Mouse (Mus musculus) frontal cortex, postnatal 25 days (tissue): ENCODE measurements around the gene Gm49661.

Source experiments
- DNase-seq, 2 experiments: peaks; one replicate each; pipeline ENCODE4 v3.0.0; 2022; ENCODE audit warnings: low spot score in 2 of 2

Gm49661 gene

DNA sequence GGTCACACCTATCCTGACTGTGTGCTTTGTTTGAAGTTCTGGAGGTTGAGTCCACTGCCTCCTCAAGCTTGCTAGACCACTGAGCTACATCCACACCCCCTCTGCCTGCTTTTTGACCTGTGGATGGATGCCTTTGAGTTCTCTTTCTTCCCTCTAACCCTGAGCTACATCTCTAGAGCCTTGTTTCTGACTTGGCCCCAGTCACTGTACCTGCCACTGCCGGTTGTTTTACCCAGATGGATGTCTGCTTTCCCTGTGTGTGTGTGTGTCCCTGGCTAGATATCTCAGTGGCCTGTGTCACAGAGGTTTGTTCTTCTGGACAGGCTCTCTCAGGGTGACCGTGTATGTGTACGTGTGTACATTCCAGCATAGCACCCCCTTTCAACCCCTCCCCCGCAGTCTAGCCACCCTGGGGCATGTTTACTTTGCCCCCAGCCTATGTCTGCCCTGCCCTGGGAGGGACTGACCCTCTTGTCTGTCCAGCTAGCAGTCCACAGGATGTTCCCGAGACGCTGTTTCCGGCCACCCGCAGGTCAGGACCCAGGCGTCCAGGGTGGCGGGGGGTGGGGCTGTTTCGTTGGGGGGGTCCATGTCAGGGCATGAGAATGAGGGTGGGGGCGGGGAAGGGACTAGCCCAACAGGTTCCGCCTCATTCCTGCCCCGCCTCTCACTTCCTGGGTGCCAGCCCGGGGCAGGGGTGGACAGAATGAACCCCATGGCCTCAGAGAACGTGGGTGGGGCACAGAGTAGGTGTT is 15.2 kb upstream of the Gm49661 start:
- no peak for DNase-seq

DNA sequence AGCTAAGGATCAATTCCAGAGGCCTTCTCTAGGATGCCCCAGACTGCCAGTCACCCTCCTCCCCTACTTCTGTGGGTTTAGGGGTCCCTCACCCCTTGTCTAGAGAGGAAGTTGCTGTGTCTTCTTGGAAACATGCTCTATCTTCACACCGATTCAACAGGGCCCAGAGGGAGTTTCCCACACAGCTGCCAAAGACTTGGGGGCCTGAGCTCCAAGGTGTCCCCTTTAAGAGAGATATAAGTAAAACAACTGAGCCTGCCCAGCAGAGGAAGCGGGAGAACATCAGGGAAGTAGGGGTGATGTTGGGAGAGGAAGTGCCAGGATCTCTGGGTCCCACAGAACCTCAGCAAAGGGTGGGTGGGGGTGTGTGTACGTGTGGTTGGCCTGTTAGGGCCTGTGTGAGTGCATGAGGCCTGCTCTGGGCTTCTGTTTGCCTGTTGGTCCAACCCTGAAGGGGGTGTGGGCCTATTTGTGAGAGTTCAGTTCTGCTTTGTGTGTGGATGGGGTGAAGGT is 13.3 kb upstream of the Gm49661 start:
- DNase-seq, result no peak

DNA sequence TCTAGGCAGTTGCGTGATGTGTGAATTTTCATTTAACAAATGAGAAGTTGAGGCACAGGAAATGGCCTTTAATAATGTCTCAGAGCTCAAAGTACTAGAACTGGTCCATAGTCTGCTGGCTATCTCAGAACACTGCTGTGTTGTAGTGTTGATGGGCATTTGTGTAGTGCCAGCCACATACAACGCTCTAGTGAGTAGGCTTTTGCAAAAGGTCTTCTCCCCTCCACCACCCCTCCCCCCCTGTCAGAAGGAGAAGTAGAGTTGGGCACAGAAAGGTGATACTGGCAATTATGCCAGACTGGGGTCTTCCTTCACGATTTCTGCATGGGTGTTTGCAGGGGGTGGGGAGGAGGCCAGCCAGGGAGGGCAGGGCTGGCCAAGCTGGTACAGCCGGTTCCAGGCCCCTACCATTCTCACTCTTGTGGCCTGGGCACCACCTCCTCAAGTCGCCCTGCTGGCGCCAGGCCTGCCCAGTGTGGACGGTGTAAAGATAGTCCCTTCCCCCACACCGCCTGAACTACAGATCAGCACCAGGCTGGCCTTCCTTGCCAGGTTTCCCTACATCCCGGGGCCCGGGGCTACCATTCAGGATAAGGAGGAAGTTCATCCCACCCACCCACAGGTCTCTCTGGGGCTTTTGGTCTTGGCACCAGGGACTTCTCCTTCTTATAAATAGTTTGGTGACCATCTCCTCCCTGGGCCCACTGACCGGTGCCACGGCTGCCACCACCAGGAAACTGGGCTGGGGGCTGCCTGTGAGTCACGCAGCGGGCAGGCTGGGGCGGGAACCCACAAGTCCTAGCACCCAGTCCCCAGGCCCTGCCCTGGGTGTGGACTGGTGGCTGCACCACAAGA is 12.6 kb upstream of the Gm49661 start:
- no peak for DNase-seq

GRCm38 (mm10) chr8:84980622-84981358 is 11.6 kb upstream of the Gm49661 start:
- DNase-seq, result no peak

DNA sequence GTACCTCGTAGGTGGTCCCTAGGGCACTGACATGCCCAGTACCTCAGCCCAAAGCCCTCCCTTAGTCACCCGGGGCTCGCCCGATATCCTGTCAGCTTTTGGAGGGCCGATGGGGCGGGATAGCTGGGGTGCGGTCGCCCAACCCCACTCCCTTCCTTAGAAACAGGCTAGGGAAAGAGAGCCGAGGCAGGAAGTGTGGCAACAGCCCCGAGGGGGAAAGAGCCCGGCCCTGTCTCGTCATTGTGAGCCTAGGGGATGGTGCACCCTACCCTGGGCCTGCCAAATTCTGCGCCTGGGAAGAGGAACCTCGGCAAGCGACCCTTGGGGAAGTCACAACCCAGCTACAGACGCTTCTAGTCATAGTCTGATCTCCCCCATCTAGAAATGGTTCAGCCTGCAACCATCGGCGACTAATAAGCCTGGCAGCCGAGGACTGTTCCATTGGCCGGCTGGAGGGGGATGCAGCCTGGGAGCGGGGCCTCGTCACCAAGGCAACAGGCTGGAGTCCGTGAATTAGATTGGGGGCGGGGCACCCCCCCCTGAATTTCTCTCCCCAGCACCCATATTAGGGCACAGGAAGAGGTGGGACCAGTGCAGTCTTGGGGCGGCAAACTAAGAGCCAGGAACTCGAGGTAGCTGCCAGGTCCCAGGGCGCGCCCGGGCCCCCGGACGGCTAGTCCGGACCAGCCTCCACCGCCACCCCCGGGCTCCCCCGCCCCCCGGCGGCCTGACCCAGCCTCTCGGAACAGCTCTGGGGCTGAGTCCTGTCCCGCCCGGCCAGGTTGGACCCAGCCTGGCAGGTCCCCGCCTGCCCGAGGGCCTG is 10.6 kb upstream of the Gm49661 start:
- peak; percentile 81 to 86 for DNase-seq

DNA sequence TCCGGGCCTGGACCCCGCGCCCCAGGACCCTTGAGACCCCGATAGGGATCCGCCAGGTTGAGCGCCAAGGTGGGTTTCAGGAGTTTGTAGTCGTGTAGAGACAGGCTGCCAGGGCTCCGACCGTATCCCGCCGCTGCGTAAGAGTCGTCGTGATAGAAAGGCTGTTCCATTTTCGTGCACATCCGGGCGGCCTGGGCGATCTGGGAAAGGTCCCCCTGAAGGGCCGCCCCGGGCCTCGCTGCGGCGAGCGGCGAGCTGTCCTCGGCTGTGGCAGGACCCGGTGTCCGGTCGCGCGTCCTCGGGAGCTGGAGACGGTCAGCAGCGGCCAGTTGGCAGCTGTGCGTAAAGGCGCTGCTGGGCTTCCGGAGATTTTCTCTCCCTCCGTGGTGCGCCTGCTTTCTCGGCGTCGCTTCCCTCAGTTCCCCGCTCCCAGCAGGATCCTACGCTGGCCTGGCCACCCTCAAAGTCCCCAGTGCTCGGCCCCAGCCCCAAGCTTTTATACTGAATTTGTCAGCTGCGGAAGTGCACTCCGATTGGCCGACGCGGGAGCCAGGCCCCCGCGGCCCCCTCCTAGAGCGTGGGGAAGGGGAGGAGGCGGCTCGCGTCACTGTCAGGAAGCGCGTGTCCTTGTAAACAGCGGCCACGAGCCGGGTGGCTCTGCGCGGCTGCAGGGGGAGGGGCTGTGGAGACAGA is 9.2 kb upstream of the Gm49661 start, which contains the start of gene Junb:
Junb (minus strand) TSS at position 471 of the 693 bp plus-strand sequence.
- peak; percentile 86 to 93 for DNase-seq

GRCm38 (mm10) chr8:84977435-84978247 is 8.4 kb upstream of the Gm49661 start:
- DNase-seq, result peak in 1 of 2 experiments; percentile 46

- DNase-seq, result no peak
Measured at GRCm38 (mm10) chr8:84976763-84977434, 7.7 kb upstream of the Gm49661 start.

- peak; percentile 85 to 94 for DNase-seq
Measured at GRCm38 (mm10) chr8:84976031-84976762, 7.0 kb upstream of the Gm49661 start.

DNA sequence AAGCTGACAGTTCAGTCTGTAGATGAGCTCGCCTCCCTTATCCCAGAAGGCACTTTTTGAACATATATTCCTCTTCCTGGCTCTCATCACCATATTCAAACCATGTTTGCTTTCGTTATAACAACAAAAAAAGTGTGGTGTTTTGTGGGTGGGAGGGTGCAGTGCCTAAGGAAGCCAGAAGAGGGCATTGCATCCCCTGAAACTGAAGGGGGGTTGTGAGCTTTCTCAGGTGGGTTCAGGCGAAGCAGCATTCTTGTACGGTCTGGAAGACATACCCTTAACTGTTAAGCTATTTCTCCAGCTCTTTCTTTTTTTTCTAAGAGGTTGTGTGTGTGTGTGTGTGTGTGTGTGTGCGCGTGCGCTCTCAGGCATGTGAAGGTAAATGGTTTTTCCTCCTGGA is 6.2 kb upstream of the Gm49661 start:
- no peak for DNase-seq

GRCm38 (mm10) chr8:84974543-84975142 is 5.4 kb upstream of the Gm49661 start:
- DNase-seq, result no peak

GRCm38 (mm10) chr8:84973803-84974542 is 4.7 kb upstream of the Gm49661 start:
- no peak for DNase-seq

- DNase-seq, result no peak
Measured at GRCm38 (mm10) chr8:84973079-84973478, 3.8 kb upstream of the Gm49661 start.

DNA sequence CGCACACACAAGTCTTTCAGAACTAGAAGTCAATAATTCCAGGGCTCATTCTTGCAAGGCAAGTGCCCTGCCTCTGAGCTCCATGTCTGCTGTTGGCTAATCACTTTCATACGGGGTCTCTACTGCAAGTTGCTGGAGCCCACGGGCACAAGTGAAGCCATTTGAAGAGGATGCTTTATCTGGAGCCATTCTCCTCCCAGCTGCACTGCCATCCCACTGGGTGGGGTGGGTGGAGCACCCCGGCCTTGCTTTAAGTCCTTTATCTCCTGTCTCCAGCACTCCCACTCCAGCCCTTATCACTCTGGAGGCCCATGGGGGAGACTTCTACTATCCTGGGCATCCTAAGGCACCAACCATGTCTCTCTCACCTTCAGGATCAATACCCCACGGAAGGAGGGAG is 1.7 kb upstream of the Gm49661 start:
- no peak for DNase-seq

GRCm38 (mm10) chr8:84970135-84970790 is 1.0 kb upstream of the Gm49661 start:
- DNase-seq, result no peak

GRCm38 (mm10) chr8:84968650-84969049 is 583 bp downstream of the Gm49661 start:
- DNase-seq, result no peak
